Mouse (Mus musculus) heart, postnatal 0 days (tissue): Measurements from ENCODE around the gene Prkcb.
"Not testable (repeated sequence)": the region's sequence is repeated elsewhere in the genome, so short reads cannot be mapped to it uniquely, and the experiment has no call there.

ENCODE experiments used
- CTCF ChIP-seq: IDR thresholded peaks from 2 replicates; pipeline ENCODE4 v1.5.1; 2016; ENCODE audit warnings: antibody characterized with exemption, control low read depth, low read depth
- EP300 ChIP-seq: IDR thresholded peaks from 2 replicates; pipeline ENCODE4 v1.6.1; 2016; ENCODE audit warnings: antibody characterized with exemption, low read depth

DNA sequence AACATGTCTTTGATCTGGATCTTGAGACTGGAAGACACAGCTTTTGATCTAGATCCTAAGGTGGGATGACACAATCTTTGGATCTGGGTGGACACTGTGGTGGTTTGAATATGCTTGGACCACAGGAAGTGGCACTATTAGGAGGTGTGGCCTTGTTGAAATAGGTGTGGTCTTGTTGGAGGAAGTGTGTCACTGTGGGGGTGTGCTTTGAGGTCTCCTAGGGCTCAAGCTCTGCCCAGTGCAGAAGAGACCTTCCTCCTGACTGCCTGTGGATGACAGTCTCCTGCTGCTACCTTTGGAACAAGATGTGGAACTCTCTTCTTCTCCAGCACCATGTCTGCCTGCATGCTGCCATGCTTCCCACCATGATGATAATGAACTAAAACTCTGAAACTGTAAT lies 45.8 kb upstream of the Prkcb start:
- TF ChIP-seq CTCF, EP300: not testable (repeated sequence)
